Mouse (Mus musculus) forebrain, embryonic 16.5 days (tissue): ENCODE measurements around the gene Ublcp1. TPM values are rescaled to one million over a fixed set of nuclear protein-coding genes. Genes with fewer than 3 reads are reported as not detected.
A peak's percentile ranks its signal among the peaks of the same experiment; 100 is the strongest.
"Not testable (repeated sequence)": the region's sequence is repeated elsewhere in the genome, so short reads cannot be mapped to it uniquely, and the experiment has no call there.

Experiments
- ATAC-seq: fragments of 200-750 bp; cut with Nextera tagmentation; 2 replicates; pipeline ENCODE4 v1.8.0; 2017; ENCODE audit warnings: mild to moderate bottlenecking, moderate library complexity
- H3K27ac ChIP-seq: fragments of 300-500 bp; sonication (generic); 2 replicates; pipeline ENCODE4 v1.5.1; 2014; ENCODE audit warnings: low read length, control low read depth
- H3K27me3 ChIP-seq: fragments of 300-500 bp; sonication (generic); replicated peaks from 2 replicates; pipeline ENCODE4 v1.6.1; 2014; ENCODE audit warnings: low read length; ENCODE audit not compliant: control insufficient read depth, insufficient read depth
- H3K36me3 ChIP-seq: fragments of 300-500 bp; sonication (generic); 2 replicates; pipeline ENCODE4 v1.6.1; 2014; ENCODE audit not compliant: control insufficient read depth, insufficient read depth
- H3K4me1 ChIP-seq: fragments of 300-500 bp; sonication (generic); replicated peaks from 2 replicates; pipeline ENCODE4 v1.6.1; 2014; ENCODE audit warnings: low read length; ENCODE audit not compliant: control insufficient read depth, insufficient read depth
- H3K4me2 ChIP-seq: fragments of 300-500 bp; sonication (generic); 2 replicates; pipeline ENCODE4 v1.6.1; 2014; ENCODE audit warnings: mild to moderate bottlenecking, low read length, control low read depth
- H3K4me3 ChIP-seq: fragments of 300-500 bp; sonication (generic); replicated peaks from 2 replicates; pipeline ENCODE4 v1.5.1; 2014; ENCODE audit warnings: mild to moderate bottlenecking, low read length, control low read depth
- H3K9ac ChIP-seq: fragments of 300-500 bp; sonication (generic); replicated peaks from 2 replicates; pipeline ENCODE4 v1.6.1; 2014; ENCODE audit warnings: low read depth, low read length, control low read depth
- H3K9me3 ChIP-seq: fragments of 300-500 bp; sonication (generic); 2 replicates; pipeline ENCODE4 v1.6.1; 2016; ENCODE audit warnings: low read length; ENCODE audit not compliant: control insufficient read depth
- WGBS: fragments of 180-500 bp; shearing (Covaris S2); extraction: QIAGEN DNeasy Blood & Tissue Kit; methylation state at CpG from one replicate; pipeline ENCODE4 v1.1.7; 2014; 5-methylcytosine and 5-hydroxymethylcytosine counted together
- polyA plus RNA-seq: library from polyadenylated mRNA; unstranded; fragments of >200 nt; fragmentation: Nextera tagmentation; extraction: Ambion mirVana; gene quantifications from 2 replicates; pipeline ENCODE4 v1.2.1, GENCODE M21; 2015

Gene Ublcp1
- polyA plus RNA-seq, 1 experiment from 2014 or later = 53.1 TPM

- peak overlapping the region; percentile 72 for H3K4me3 ChIP-seq
Observed at GRCm38 (mm10) chr11:44471337-44471995, 1.2 kb upstream of the Ublcp1 start.

GRCm38 (mm10) chr11:44469646-44470431 is 459 bp downstream of the Ublcp1 start:
- peak; percentile 68 for ATAC-seq
- Histone ChIP-seq H3K4me2 (peak overlapping the region; percentile 94), H3K4me3 (peak overlapping the region; percentile 72), H3K27ac (peak overlapping the region; percentile 43), H3K9ac (peak overlapping the region; percentile 80), H3K4me1 (peaks cover 13% of the 10 kb centered on the region), H3K36me3 (no peaks in the 10 kb centered on the region), H3K9me3 (no peaks in the 10 kb centered on the region), H3K27me3 (no peaks in the 10 kb centered on the region)
- under 1% methylated on average over 59 of the region's 59 CpGs for WGBS

More at GRCm38 (mm10) chr11:44471337-44471995, 1.2 kb upstream of the Ublcp1 start:
- Histone ChIP-seq H3K9me3 (no peaks in the 10 kb centered on the region), H3K27ac (peak overlapping the region; percentile 23), H3K9ac (peak overlapping the region; percentile 80), H3K36me3 (no peaks in the 10 kb centered on the region), H3K27me3 (no peaks in the 10 kb centered on the region), H3K4me1 (peaks cover 13% of the 10 kb centered on the region), H3K4me2 (peak overlapping the region; percentile 93)
- ATAC-seq = no peak
- WGBS = 21% methylated on average over 4 of the region's 4 CpGs

GRCm38 (mm10) chr11:44468306-44468790 is 1.9 kb downstream of the Ublcp1 start:
- Histone ChIP-seq H3K4me3 (no peak overlapping the region), H3K36me3 (no peaks in the 10 kb centered on the region), H3K4me2 (no peak overlapping the region), H3K27me3 (no peaks in the 10 kb centered on the region), H3K9me3 (no peaks in the 10 kb centered on the region), H3K27ac (no peak overlapping the region), H3K9ac (no peak overlapping the region), H3K4me1 (peaks cover 13% of the 10 kb centered on the region)
- no peak for ATAC-seq
- 94% methylated on average over 10 of the region's 10 CpGs for WGBS

- ATAC-seq = no peak
- 88% methylated on average over 6 of the region's 6 CpGs for WGBS
Observed at GRCm38 (mm10) chr11:44466949-44467442, 3.3 kb downstream of the Ublcp1 start.

GRCm38 (mm10) chr11:44461493-44461892 is 8.8 kb downstream of the Ublcp1 start:
- no peak for ATAC-seq
- H3K36me3 ChIP-seq = no peaks in the 10 kb centered on the region

More at GRCm38 (mm10) chr11:44466949-44467442, 3.3 kb downstream of the Ublcp1 start:
- Histone ChIP-seq H3K4me2 (no peak overlapping the region), H3K9ac (no peak overlapping the region), H3K27ac (no peak overlapping the region), H3K9me3 (no peaks in the 10 kb centered on the region), H3K4me3 (no peak overlapping the region), H3K27me3 (no peaks in the 10 kb centered on the region), H3K4me1 (peaks cover 13% of the 10 kb centered on the region), H3K36me3 (no peaks in the 10 kb centered on the region)

GRCm38 (mm10) chr11:44453423-44453822 is 16.9 kb downstream of the Ublcp1 start:
- H3K4me3 ChIP-seq = no peak overlapping the region
- H3K9ac ChIP-seq = no peak overlapping the region
- no peaks in the 10 kb centered on the region for H3K4me1 ChIP-seq
- no peak overlapping the region for H3K4me2 ChIP-seq
- no peaks in the 10 kb centered on the region for H3K9me3 ChIP-seq
- H3K27me3 ChIP-seq = no peaks in the 10 kb centered on the region
- H3K27ac ChIP-seq = no peak overlapping the region
- peak; percentile 50; the same call in 1 of the 2 replicates for ATAC-seq
- 55% methylated on average over 2 of the region's 2 CpGs for WGBS
- H3K36me3 ChIP-seq = peaks cover 6% of the 10 kb centered on the region

More at GRCm38 (mm10) chr11:44461493-44461892, 8.8 kb downstream of the Ublcp1 start:
- H3K4me1 ChIP-seq = no peaks in the 10 kb centered on the region
- WGBS = 78% methylated on average over 6 of the region's 6 CpGs
- no peak overlapping the region for H3K27ac ChIP-seq
- no peak overlapping the region for H3K9ac ChIP-seq
- no peaks in the 10 kb centered on the region for H3K27me3 ChIP-seq
- no peak overlapping the region for H3K4me2 ChIP-seq
- no peak overlapping the region for H3K4me3 ChIP-seq
- H3K9me3 ChIP-seq = no peaks in the 10 kb centered on the region

- H3K27me3 ChIP-seq, H3K4me2 ChIP-seq, ATAC-seq, H3K4me1 ChIP-seq, H3K9ac ChIP-seq, H3K36me3 ChIP-seq, H3K9me3 ChIP-seq, H3K27ac ChIP-seq, H3K4me3 ChIP-seq: not testable (repeated sequence)
- 94% methylated on average over 5 of the region's 5 CpGs for WGBS
Observed at GRCm38 (mm10) chr11:44452016-44452415, 18.3 kb downstream of the Ublcp1 start.

GRCm38 (mm10) chr11:44451046-44451445 is 19.3 kb downstream of the Ublcp1 start:
- peaks cover 5% of the 10 kb centered on the region for H3K36me3 ChIP-seq
- H3K4me1 ChIP-seq = no peaks in the 10 kb centered on the region
- H3K4me2 ChIP-seq = no peak overlapping the region
- H3K9me3 ChIP-seq = no peaks in the 10 kb centered on the region
- no peaks in the 10 kb centered on the region for H3K27me3 ChIP-seq
- H3K4me3 ChIP-seq = no peak overlapping the region
- ATAC-seq = no peak
- H3K9ac ChIP-seq = no peak overlapping the region
- H3K27ac ChIP-seq = no peak overlapping the region

GRCm38 (mm10) chr11:44437786-44438185 is 32.5 kb downstream of the Ublcp1 start:
- no peak overlapping the region for H3K27ac ChIP-seq
- no peaks in the 10 kb centered on the region for H3K4me1 ChIP-seq
- H3K9me3 ChIP-seq = no peaks in the 10 kb centered on the region
- ATAC-seq = no peak
- 97% methylated on average over 6 of the region's 6 CpGs for WGBS
- H3K4me2 ChIP-seq = no peak overlapping the region
- no peak overlapping the region for H3K9ac ChIP-seq
- no peaks in the 10 kb centered on the region for H3K36me3 ChIP-seq
- H3K4me3 ChIP-seq = no peak overlapping the region
- no peaks in the 10 kb centered on the region for H3K27me3 ChIP-seq
